Mouse (Mus musculus): ENCODE measurements around the gene Kif15. TPM values are rescaled to one million over a fixed set of nuclear protein-coding genes. Genes with fewer than 3 reads are reported as not detected.

Gene Kif15
- 23.9 and 27.4 TPM in 2 replicates for polyA plus RNA-seq (2014; fragmentation: Nextera tagmentation; extraction: Ambion mirVana)

GRCm38 (mm10) chr9:122950643-122951475 is at the start of gene Kif15, which contains the start of gene 1110059G10Rik:
Gene Kif15 (plus strand): TSS chr9:122951046.
Gene 1110059G10Rik (minus strand): TSS chr9:122951000.
- DNase-seq (ENCODE audit: low spot score) (peak; percentile 94), ATAC-seq (ENCODE audit: low read depth) (peak; percentile 96)
- peak within 1 kb of the TSS; percentile 83 for H3K9ac ChIP-seq (ENCODE audit: low read depth, low read length)
- H3K4me1 ChIP-seq (ENCODE audit: control insufficient read depth, insufficient read depth, low read length): peaks cover 3% of the 10 kb centered on the region
- no peaks in the 10 kb centered on the region for H3K27me3 ChIP-seq (replicated peaks; ENCODE audit: control insufficient read depth, insufficient read depth, low read length)
- H3K9me3 ChIP-seq (ENCODE audit: control insufficient read depth, low read length): no peaks in the 10 kb centered on the region
- H3K4me3 ChIP-seq (ENCODE audit: low read depth, low read length): peak within 1 kb of the TSS; percentile 64
- peaks cover 21% of the 10 kb centered on the region; the same call in 1 of the 2 replicates for H3K36me3 ChIP-seq (ENCODE audit: control insufficient read depth, insufficient read depth, low read length)
- peak within 1 kb of the TSS; percentile 75 for H3K4me2 ChIP-seq (ENCODE audit: low read depth, low read length)
- WGBS: under 1% methylated on average over 52 of the region's 64 CpGs
- H3K27ac ChIP-seq (replicated peaks; ENCODE audit: low read depth, low read length): peak within 1 kb of the TSS; percentile 66

- no peak for DNase-seq (ENCODE audit: low spot score)
- ATAC-seq (ENCODE audit: low read depth): no peak
- Histone ChIP-seq H3K4me1 (ENCODE audit: control insufficient read depth, insufficient read depth, low read length) (0 out of 2 replicates have a peak, but pooled peaks cover 3% of the 10 kb centered on the region), H3K36me3 (ENCODE audit: control insufficient read depth, insufficient read depth, low read length) (peaks cover 6% of the 10 kb centered on the region; the same call in 1 of the 2 replicates), H3K4me3 (ENCODE audit: low read depth, low read length) (no peak overlapping the region), H3K27me3 (replicated peaks; ENCODE audit: control insufficient read depth, insufficient read depth, low read length) (no peaks in the 10 kb centered on the region), H3K27ac (replicated peaks; ENCODE audit: low read depth, low read length) (no peak overlapping the region), H3K9me3 (ENCODE audit: control insufficient read depth, low read length) (peaks cover under 1% of the 10 kb centered on the region; the same call in 1 of the 2 replicates), H3K4me2 (ENCODE audit: low read depth, low read length) (no peak overlapping the region), H3K9ac (ENCODE audit: low read depth, low read length) (no peak overlapping the region)
- WGBS: 81% methylated on average over 2 of the region's 2 CpGs
Measured at GRCm38 (mm10) chr9:122901047-122901446, 49.8 kb upstream of the Kif15 start.

DNA sequence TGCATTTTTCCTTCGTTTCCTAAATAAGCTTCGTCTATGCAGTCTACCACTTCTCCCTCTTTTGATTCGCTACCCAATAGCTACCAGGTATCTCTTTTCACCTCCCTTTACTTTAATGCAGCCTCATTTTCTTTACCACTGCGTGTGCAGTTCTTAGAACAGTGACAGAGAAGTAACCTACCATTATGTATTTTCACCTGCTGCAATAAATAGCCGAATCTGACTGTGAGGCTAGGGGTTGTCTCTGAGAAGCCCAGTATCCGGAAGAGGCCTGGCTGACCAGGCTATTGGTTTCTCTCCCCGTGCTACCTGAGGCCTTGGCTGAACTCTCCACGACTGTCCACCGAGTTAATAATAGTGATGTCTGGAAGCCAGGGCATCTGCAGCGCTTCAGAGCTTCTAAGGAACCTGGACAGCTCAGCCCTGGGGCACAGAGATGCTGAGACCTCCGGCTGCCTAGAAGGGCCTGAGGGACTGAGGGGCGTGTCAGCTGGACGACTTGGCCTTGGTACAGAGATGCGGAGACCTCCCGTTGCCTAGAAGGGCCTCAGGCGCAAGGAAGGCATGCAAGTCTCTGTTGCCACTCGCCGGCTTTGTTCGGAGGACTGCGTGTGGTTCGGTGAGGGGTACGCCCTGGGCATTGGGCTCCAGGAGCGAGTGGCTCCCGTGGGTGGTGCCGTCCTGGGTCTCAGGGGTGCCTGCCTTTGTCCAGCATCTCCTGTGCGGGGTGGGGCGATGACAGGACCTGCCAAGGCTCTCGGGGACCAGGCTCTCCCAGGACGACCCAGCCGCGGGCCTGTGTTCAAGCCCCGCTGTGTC is 47.9 kb upstream of the Kif15 start:
- no peak overlapping the region for H3K27ac ChIP-seq (replicated peaks; ENCODE audit: low read depth, low read length)
- peak overlapping the region; percentile 74 for H3K9ac ChIP-seq (ENCODE audit: low read depth, low read length)
- no peaks in the 10 kb centered on the region; the same call in 1 of the 2 replicates for H3K36me3 ChIP-seq (ENCODE audit: control insufficient read depth, insufficient read depth, low read length)
- peak overlapping the region; percentile 69 for H3K4me2 ChIP-seq (ENCODE audit: low read depth, low read length)
- DNase-seq (ENCODE audit: low spot score) (peak; percentile 90), ATAC-seq (ENCODE audit: low read depth) (peak; percentile 96)
- 0 out of 2 replicates have a peak, but pooled peaks cover 3% of the 10 kb centered on the region for H3K4me1 ChIP-seq (ENCODE audit: control insufficient read depth, insufficient read depth, low read length)
- WGBS: 11% methylated on average over 30 of the region's 32 CpGs
- no peaks in the 10 kb centered on the region for H3K27me3 ChIP-seq (replicated peaks; ENCODE audit: control insufficient read depth, insufficient read depth, low read length)
- H3K4me3 ChIP-seq (ENCODE audit: low read depth, low read length): peak overlapping the region; percentile 52
- no peaks in the 10 kb centered on the region for H3K9me3 ChIP-seq (ENCODE audit: control insufficient read depth, low read length)

GRCm38 (mm10) chr9:122922436-122922835 is 28.4 kb upstream of the Kif15 start:
- Histone ChIP-seq H3K9ac (ENCODE audit: low read depth, low read length) (peak overlapping the region; percentile 93), H3K4me3 (ENCODE audit: low read depth, low read length) (peak overlapping the region; percentile 61), H3K36me3 (ENCODE audit: control insufficient read depth, insufficient read depth, low read length) (peaks cover 28% of the 10 kb centered on the region), H3K4me2 (ENCODE audit: low read depth, low read length) (peak overlapping the region; percentile 58), H3K9me3 (ENCODE audit: control insufficient read depth, low read length) (no peaks in the 10 kb centered on the region), H3K27ac (replicated peaks; ENCODE audit: low read depth, low read length) (peak overlapping the region; percentile 71; the same call in 1 of the 2 replicates), H3K27me3 (replicated peaks; ENCODE audit: control insufficient read depth, insufficient read depth, low read length) (no peaks in the 10 kb centered on the region), H3K4me1 (ENCODE audit: control insufficient read depth, insufficient read depth, low read length) (0 out of 2 replicates have a peak, but pooled peaks cover 4% of the 10 kb centered on the region)
- ATAC-seq (ENCODE audit: low read depth) (no peak), DNase-seq (ENCODE audit: low spot score) (no peak)
- 23% methylated on average over 3 of the region's 3 CpGs for WGBS

DNA sequence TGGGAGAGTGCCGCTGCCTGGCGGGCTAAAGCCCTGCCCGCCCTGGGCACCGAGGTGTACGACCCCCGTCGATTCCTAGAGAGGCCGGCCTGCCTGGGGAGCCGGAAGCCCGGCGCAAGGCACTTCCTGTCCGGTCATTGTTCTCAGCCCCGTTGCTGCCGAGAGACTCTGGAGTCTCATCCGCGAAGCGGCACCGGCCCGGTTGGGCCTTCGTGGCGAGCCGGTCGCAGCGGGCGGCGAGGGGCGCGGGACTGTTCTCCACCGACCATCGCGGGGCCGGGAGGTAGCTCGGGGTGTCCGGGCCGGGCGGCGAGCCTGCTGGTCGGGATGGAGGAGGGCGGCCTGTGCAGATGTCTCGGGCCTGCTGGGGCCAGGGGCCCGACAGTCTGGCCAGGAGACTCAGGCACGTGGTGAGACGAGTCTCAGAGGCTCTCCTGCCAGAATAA is 27.9 kb upstream of the Kif15 start, which contains the start of gene Zfp105:
Zfp105 (plus strand) TSS at position 137 of the 446 bp plus-strand sequence.
- peak within 1 kb of the TSS; percentile 58 for H3K4me2 ChIP-seq (ENCODE audit: low read depth, low read length)
- H3K27me3 ChIP-seq (replicated peaks; ENCODE audit: control insufficient read depth, insufficient read depth, low read length): no peaks in the 10 kb centered on the region
- ATAC-seq (ENCODE audit: low read depth): peak; percentile 99
- 0 out of 2 replicates have a peak, but pooled peaks cover 4% of the 10 kb centered on the region for H3K4me1 ChIP-seq (ENCODE audit: control insufficient read depth, insufficient read depth, low read length)
- peak within 1 kb of the TSS; percentile 71 for H3K27ac ChIP-seq (replicated peaks; ENCODE audit: low read depth, low read length)
- H3K9me3 ChIP-seq (ENCODE audit: control insufficient read depth, low read length): no peaks in the 10 kb centered on the region
- peak within 1 kb of the TSS; percentile 61 for H3K4me3 ChIP-seq (ENCODE audit: low read depth, low read length)
- peak within 1 kb of the TSS; percentile 93 for H3K9ac ChIP-seq (ENCODE audit: low read depth, low read length)
- WGBS: 0% methylated on average over 33 of the region's 43 CpGs
- peaks cover 33% of the 10 kb centered on the region for H3K36me3 ChIP-seq (ENCODE audit: control insufficient read depth, insufficient read depth, low read length)
- peak; percentile 93 for DNase-seq (ENCODE audit: low spot score)

- 0 out of 2 replicates have a peak, but pooled peaks cover under 1% of the 10 kb centered on the region for H3K4me1 ChIP-seq (ENCODE audit: control insufficient read depth, insufficient read depth, low read length)
- H3K4me2 ChIP-seq (ENCODE audit: low read depth, low read length): no peak overlapping the region
- H3K27me3 ChIP-seq (replicated peaks; ENCODE audit: control insufficient read depth, insufficient read depth, low read length): no peaks in the 10 kb centered on the region
- ATAC-seq (ENCODE audit: low read depth) (no peak), DNase-seq (ENCODE audit: low spot score) (no peak)
- no peak overlapping the region for H3K27ac ChIP-seq (replicated peaks; ENCODE audit: low read depth, low read length)
- peaks cover 10% of the 10 kb centered on the region; the same call in 1 of the 2 replicates for H3K9me3 ChIP-seq (ENCODE audit: control insufficient read depth, low read length)
- no peak overlapping the region for H3K9ac ChIP-seq (ENCODE audit: low read depth, low read length)
- WGBS: 93% methylated on average over 3 of the region's 3 CpGs
- no peak overlapping the region for H3K4me3 ChIP-seq (ENCODE audit: low read depth, low read length)
- H3K36me3 ChIP-seq (ENCODE audit: control insufficient read depth, insufficient read depth, low read length): peaks cover 76% of the 10 kb centered on the region
Measured at GRCm38 (mm10) chr9:122928915-122929314, 21.9 kb upstream of the Kif15 start.

DNA sequence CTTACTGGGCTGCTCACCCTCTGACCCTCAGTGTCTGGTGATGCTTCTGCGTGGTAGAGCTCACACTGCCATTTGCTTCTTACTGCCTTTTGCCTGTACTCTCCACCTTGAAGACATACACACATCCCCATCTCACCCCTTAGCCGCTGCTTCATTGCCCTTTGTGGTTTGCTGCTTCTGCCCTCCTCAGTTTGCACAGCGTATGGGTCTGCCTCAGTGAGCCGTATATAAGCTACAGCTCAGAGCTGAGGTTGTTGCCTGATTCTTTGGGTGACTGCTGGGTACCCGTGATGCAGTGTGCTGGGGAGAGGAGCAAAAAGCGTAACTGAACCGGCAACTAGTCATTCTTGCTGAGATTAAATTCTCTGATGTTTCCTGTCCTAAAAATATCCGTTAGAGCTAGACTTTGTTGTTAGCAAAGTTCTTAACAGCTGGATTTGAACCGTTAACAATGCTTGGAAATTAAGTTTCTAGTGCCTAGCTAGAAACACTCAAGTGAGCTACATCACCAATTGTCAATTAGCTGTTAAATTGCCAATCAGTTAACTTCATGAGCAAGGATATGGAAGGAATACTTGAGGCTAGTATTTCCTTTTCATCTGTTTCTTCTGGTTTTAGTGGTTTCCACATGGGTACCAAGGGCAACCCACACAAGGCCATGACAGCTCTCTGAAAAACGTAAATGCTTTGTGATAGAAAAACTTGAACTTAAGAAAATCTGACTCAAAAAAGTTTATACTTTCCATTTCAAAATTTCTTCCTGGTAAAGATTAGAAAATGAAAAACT is 47.8 kb downstream of the Kif15 start:
- DNase-seq (ENCODE audit: low spot score) (no peak), ATAC-seq (ENCODE audit: low read depth) (no peak)
- no peak overlapping the region for H3K9ac ChIP-seq (ENCODE audit: low read depth, low read length)
- WGBS: 92% methylated on average over 10 of the region's 10 CpGs
- no peak overlapping the region for H3K4me2 ChIP-seq (ENCODE audit: low read depth, low read length)
- H3K27ac ChIP-seq (replicated peaks; ENCODE audit: low read depth, low read length): no peak overlapping the region
- H3K27me3 ChIP-seq (replicated peaks; ENCODE audit: control insufficient read depth, insufficient read depth, low read length): no peaks in the 10 kb centered on the region
- H3K4me3 ChIP-seq (ENCODE audit: low read depth, low read length): no peak overlapping the region
- no peaks in the 10 kb centered on the region for H3K4me1 ChIP-seq (ENCODE audit: control insufficient read depth, insufficient read depth, low read length)
- H3K9me3 ChIP-seq (ENCODE audit: control insufficient read depth, low read length): no peaks in the 10 kb centered on the region
- peaks cover 89% of the 10 kb centered on the region for H3K36me3 ChIP-seq (ENCODE audit: control insufficient read depth, insufficient read depth, low read length)

All from embryonic facial prominence, embryonic 14.5 days (tissue).